Mouse (Mus musculus) testis, postnatal 10 days (tissue): ENCODE results near the gene Slc4a1.
A peak's percentile ranks its signal among the peaks of the same experiment; 100 is the strongest.
"Not testable (repeated sequence)": the region's sequence is repeated elsewhere in the genome, so short reads cannot be mapped to it uniquely, and the experiment has no call there.

Experiments used
- DNase-seq: peaks from one replicate; pipeline ENCODE4 v3.0.0; 2021; ENCODE audit warnings: low spot score

Slc4a1 gene

GRCm38 (mm10) chr11:102366103-102366502 is at the start of gene Slc4a1:
Slc4a1 (minus strand) TSS chr11:102366203.
- DNase-seq: not testable (repeated sequence)

GRCm38 (mm10) chr11:102415034-102415802 is 49.2 kb upstream of the Slc4a1 start:
- no peak for DNase-seq

- no peak for DNase-seq
These were observed 47.1 kb upstream of the Slc4a1 start for GRCm38 (mm10) chr11:102413059-102413458.

- DNase-seq: peak; percentile 96
These were observed 45.7 kb upstream of the Slc4a1 start for GRCm38 (mm10) chr11:102411704-102412103.

- no peak for DNase-seq
These were observed 45.1 kb upstream of the Slc4a1 start for GRCm38 (mm10) chr11:102411061-102411460.

GRCm38 (mm10) chr11:102410345-102410744 is 44.3 kb upstream of the Slc4a1 start:
- DNase-seq: not testable (repeated sequence)

- no peak for DNase-seq
These were observed 43.9 kb upstream of the Slc4a1 start for GRCm38 (mm10) chr11:102409795-102410330.

GRCm38 (mm10) chr11:102408888-102409794 is 43.1 kb upstream of the Slc4a1 start:
- no peak for DNase-seq

GRCm38 (mm10) chr11:102408344-102408876 is 42.4 kb upstream of the Slc4a1 start:
- DNase-seq: peak; percentile 96

- no peak for DNase-seq
These were observed 41.8 kb upstream of the Slc4a1 start, which contains the start of gene Slc25a39 for GRCm38 (mm10) chr11:102407834-102408215. Slc25a39 (minus strand) TSS chr11:102407946.

GRCm38 (mm10) chr11:102406900-102407833 is 41.2 kb upstream of the Slc4a1 start:
- DNase-seq: peak; percentile 99

- peak; percentile 47 for DNase-seq
These were observed 40.4 kb upstream of the Slc4a1 start for GRCm38 (mm10) chr11:102406401-102406800.

- no peak for DNase-seq
These were observed 39.7 kb upstream of the Slc4a1 start for GRCm38 (mm10) chr11:102405544-102406285.

GRCm38 (mm10) chr11:102404161-102405010 is 38.4 kb upstream of the Slc4a1 start:
- DNase-seq: no peak

GRCm38 (mm10) chr11:102403657-102404056 is 37.7 kb upstream of the Slc4a1 start:
- DNase-seq: no peak

- peak; percentile 47 for DNase-seq
These were observed 36.0 kb upstream of the Slc4a1 start for GRCm38 (mm10) chr11:102401898-102402500.

GRCm38 (mm10) chr11:102400513-102401084 is 34.6 kb upstream of the Slc4a1 start:
- DNase-seq: peak; percentile 50

- peak; percentile 59 for DNase-seq
These were observed 33.6 kb upstream of the Slc4a1 start for GRCm38 (mm10) chr11:102399610-102400072.
